8 mouse cellular contexts compared by ENCODE assay signal in the genomic region with DNA sequence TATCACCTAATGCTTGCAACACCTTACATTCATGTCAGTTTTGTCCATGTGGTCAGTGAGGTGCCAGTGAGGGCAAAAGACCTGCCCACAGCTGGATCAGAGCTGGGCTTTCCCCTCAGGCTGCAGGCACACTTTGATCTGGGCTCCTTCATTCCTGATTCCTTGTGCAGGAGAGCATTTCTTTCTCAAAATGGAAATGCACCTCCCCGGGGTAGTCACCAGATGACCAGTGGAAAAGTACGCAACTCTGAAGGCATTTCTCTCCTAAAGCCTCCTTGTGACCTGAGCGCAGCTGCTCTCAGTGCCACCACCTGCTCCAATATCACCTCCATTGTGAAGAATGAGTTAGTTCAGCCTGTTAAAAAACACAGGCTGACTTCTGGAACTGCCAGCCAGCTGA. TPM values are rescaled to one million over a fixed set of nuclear protein-coding genes. Genes with fewer than 3 reads are reported as not detected.
DNase-seq lines count a peak whose midpoint lies in the region; ATAC-seq and TF ChIP-seq lines count a peak whose summit lies in the region.

Mprip (plus strand) TSS at position 301 of the 400 bp plus-strand sequence.

- WGBS in limb, embryonic 13.5 days = 53% methylated on average over 3 of the region's 3 CpGs
- WGBS in olfactory bulb, adult 2 months = 82% methylated on average over 3 of the region's 3 CpGs

- no peaks in the 10 kb centered on the region for H3K9me3 ChIP-seq in limb, embryonic 13.5 days

- no peak for TF ChIP-seq CTCF in olfactory bulb, adult 2 months (IDR thresholded peaks at IDR 0.05; ENCODE audit: insufficient read depth, low read depth, low read length)

- peak within 1 kb of the TSS; percentile 74 for H3K9ac ChIP-seq in limb, embryonic 13.5 days

- peaks cover 37% of the 10 kb centered on the region for H3K4me1 ChIP-seq in limb, embryonic 13.5 days
- H3K4me1 ChIP-seq in olfactory bulb, adult 2 months (ENCODE audit: control insufficient read depth, insufficient read depth, low read length) = peaks cover 5% of the 10 kb centered on the region

- no peak for DNase-seq in frontal cortex, adult 2 months (ENCODE audit: extremely low spot score in 1 of 2, low spot score in 1 of 2)
- DNase-seq in frontal cortex, postnatal 10 days (ENCODE audit: low spot score in 2 of 2) = no peak
- DNase-seq in adrenal gland, postnatal 25 days = no peak
- DNase-seq in gastrocnemius, postnatal 10 days = no peak
- no peak for DNase-seq in frontal cortex, postnatal 36 days (ENCODE audit: low spot score in 2 of 2)

- H3K27me3 ChIP-seq in limb, embryonic 13.5 days = peaks cover 3% of the 10 kb centered on the region; the same call in 1 of the 2 replicates

- no peak for ATAC-seq in inflammation-experienced regulatory T-cells, adult 6 months
- no peak for ATAC-seq in limb, embryonic 13.5 days (ENCODE audit: low FRiP score, low read depth)

- no peak within 1 kb of the TSS; the same call in 1 of the 2 replicates for H3K27ac ChIP-seq in limb, embryonic 13.5 days
- H3K27ac ChIP-seq in olfactory bulb, adult 2 months (ENCODE audit: insufficient read depth, low read depth, low read length) = peak within 1 kb of the TSS; percentile 44

- no peak for TF ChIP-seq POLR2A in olfactory bulb, adult 2 months (IDR thresholded peaks at IDR 0.05; ENCODE audit: insufficient read depth, low read depth, low read length)

- peak within 1 kb of the TSS; percentile 69 for H3K4me2 ChIP-seq in limb, embryonic 13.5 days (replicated peaks)

- H3K36me3 ChIP-seq in limb, embryonic 13.5 days = no peaks in the 10 kb centered on the region

- H3K4me3 ChIP-seq in limb, embryonic 13.5 days = peak within 1 kb of the TSS; percentile 69
- peak within 1 kb of the TSS; percentile 66 for H3K4me3 ChIP-seq in olfactory bulb, adult 2 months (ENCODE audit: insufficient read depth, low read depth, low read length)

RNA-seq across cellular contexts. Expression of gene Mprip, which starts in this region (rescaled TPM):
- 146 and 154 TPM in 2 replicates for polyA plus RNA-seq in frontal cortex, adult 2 months (2012; rRNA removed)
- 224 and 228 TPM in 2 replicates for total RNA-seq in adrenal gland, postnatal 25 days (2021)
- 100 to 1,000 TPM; 139 to 166 TPM for total RNA-seq in gastrocnemius, postnatal 10 days (2021)
- 10 to 100 TPM; 16.4 to 27.3 (median 22.0) TPM for polyA plus RNA-seq in inflammation-experienced regulatory T-cells, adult 6 months (2017; shearing (Covaris generic))
- 40.7 and 44.4 TPM in 2 replicates for polyA plus RNA-seq in limb, embryonic 13.5 days (2015; fragmentation: Nextera tagmentation; extraction: Ambion mirVana)
- 111 TPM in 1 of 2 replicates, not detected in the other for polyA plus RNA-seq in olfactory bulb, adult 2 months (2012; ENCODE audit: insufficient read depth, insufficient read length, low replicate concordance, missing spikeins)
